Mouse (Mus musculus) neutrophil, adult 83 days (primary cell): ENCODE data around the gene Arl4c. TPM values are rescaled to one million over a fixed set of nuclear protein-coding genes. Genes with fewer than 3 reads are reported as not detected.

Source experiments
- total RNA-seq, 2 experiments: library from RNA; stranded (reverse); gene quantifications; one replicate each; pipeline ENCODE4 v1.2.4; 2023

Arl4c gene
- total RNA-seq, result 10 to 100 TPM; 30.6 to 32.5 TPM

GRCm38 (mm10) chr1:88701870-88702661 lies at the start of gene Arl4c:
TSS of gene Arl4c (minus strand) at chr1:88702221.

Other genes with a start within 250 kb of the Arl4c start
- not detected for gene Glrp1, start 192.2 kb downstream of the Arl4c start, total RNA-seq